Mouse (Mus musculus) right cerebral cortex, postnatal 36 days (tissue): Measurements from ENCODE around the gene Mcm3.

Source experiments
- DNase-seq, 2 experiments: peaks; one replicate each; pipeline ENCODE4 v3.0.0; 2022; ENCODE audit warnings: low spot score in 2 of 2, mixed read lengths in 1 of 2

The Mcm3 gene

GRCm38 (mm10) chr1:20819771-20820605 lies at the start of gene Mcm3:
Gene Mcm3 (minus strand): TSS chr1:20820312.
- peak; percentile 85 to 92 for DNase-seq

- DNase-seq, result no peak
Measured at GRCm38 (mm10) chr1:20868036-20868435, 47.9 kb upstream of the Mcm3 start.

GRCm38 (mm10) chr1:20867241-20867902 lies 47.3 kb upstream of the Mcm3 start:
- DNase-seq, result no peak

- DNase-seq, result no peak
Measured at GRCm38 (mm10) chr1:20863452-20864172, 43.5 kb upstream of the Mcm3 start.

- DNase-seq, result no peak
Measured at GRCm38 (mm10) chr1:20861865-20862264, 41.8 kb upstream of the Mcm3 start.

GRCm38 (mm10) chr1:20860775-20861174 lies 40.7 kb upstream of the Mcm3 start:
- DNase-seq, result no peak

GRCm38 (mm10) chr1:20856924-20857902 lies 37.1 kb upstream of the Mcm3 start:
- no peak for DNase-seq

- DNase-seq, result no peak
Measured at GRCm38 (mm10) chr1:20839911-20840310, 19.8 kb upstream of the Mcm3 start.

- DNase-seq, result no peak
Measured at GRCm38 (mm10) chr1:20836551-20837125, 16.5 kb upstream of the Mcm3 start.

- DNase-seq, result no peak
Measured at GRCm38 (mm10) chr1:20833141-20833511, 13.0 kb upstream of the Mcm3 start.

GRCm38 (mm10) chr1:20832473-20833140 lies 12.5 kb upstream of the Mcm3 start:
- DNase-seq, result no peak

- DNase-seq, result no peak
Measured at GRCm38 (mm10) chr1:20830546-20830945, 10.4 kb upstream of the Mcm3 start.

GRCm38 (mm10) chr1:20828061-20828460 lies 7.9 kb upstream of the Mcm3 start:
- DNase-seq, result no peak

GRCm38 (mm10) chr1:20825036-20825435 lies 4.9 kb upstream of the Mcm3 start:
- no peak for DNase-seq

- no peak for DNase-seq
Measured at GRCm38 (mm10) chr1:20823906-20824305, 3.8 kb upstream of the Mcm3 start.

- DNase-seq, result no peak
Measured at GRCm38 (mm10) chr1:20823471-20823870, 3.4 kb upstream of the Mcm3 start.

- no peak for DNase-seq
Measured at GRCm38 (mm10) chr1:20820959-20821358, 847 bp upstream of the Mcm3 start.

- no peak for DNase-seq
Measured at GRCm38 (mm10) chr1:20817596-20817995, 2.5 kb downstream of the Mcm3 start.

- DNase-seq, result no peak
Measured at GRCm38 (mm10) chr1:20817172-20817571, 2.9 kb downstream of the Mcm3 start.

- no peak for DNase-seq
Measured at GRCm38 (mm10) chr1:20814521-20814920, 5.6 kb downstream of the Mcm3 start.
